Mouse (Mus musculus): Measurements from ENCODE around the gene Fam102a.

DNA sequence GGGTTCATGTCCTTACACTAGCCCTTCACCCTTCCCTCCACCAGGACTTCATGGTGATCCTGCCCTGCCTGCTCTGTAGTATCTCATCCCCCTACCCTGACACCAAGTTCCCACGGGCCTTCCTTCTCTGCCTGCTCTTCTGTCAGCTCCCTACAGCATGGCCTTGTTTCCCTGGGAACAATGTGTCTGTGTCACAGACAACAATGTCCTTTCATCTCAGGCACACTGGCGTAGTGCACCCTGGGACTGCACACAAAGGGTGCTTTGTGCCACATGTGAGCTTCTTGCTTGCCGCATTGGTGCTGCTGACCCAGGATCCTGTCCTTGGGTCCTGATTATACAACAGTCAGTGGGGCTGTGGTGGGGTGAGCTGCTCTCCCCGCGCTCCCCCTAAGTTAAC lies 24.4 kb downstream of the Fam102a start:
- TF ChIP-seq CTCF (IDR thresholded peaks at IDR 0.05; ENCODE audit: control insufficient read depth, insufficient read depth, insufficient replicate concordance, low read depth, low read length) (no peak), POLR2A (IDR thresholded peaks at IDR 0.05; ENCODE audit: control insufficient read depth, low read depth, low read length) (no peak)

All from testis, adult 2 months (tissue).